Mouse (Mus musculus) MEL (cell line): Measurements from ENCODE around the gene Ddn. TPM values are rescaled to one million over a fixed set of nuclear protein-coding genes. Genes with fewer than 3 reads are reported as not detected.

ENCODE experiments used
- DNase-seq: peaks from one replicate; pipeline ENCODE4 v3.0.0; 2011; ENCODE audit warnings: low read depth, low spot score
- H3K27ac ChIP-seq: 2 replicates; pipeline ENCODE4 v1.5.1; 2012; ENCODE audit warnings: low read depth, mild to moderate bottlenecking, control low read depth, low read length, moderate library complexity; ENCODE audit not compliant: control insufficient read depth
- H3K27me3 ChIP-seq, 2 experiments: fragments of 150-350 bp in 1 of 2; sonication (generic) in 1 of 2; 2 replicates each; pipeline ENCODE4 v1.6.1; 2012; ENCODE audit warnings: low read length in 2 of 2, mild to moderate bottlenecking in 2 of 2, improper control_type of control experiment in 1 of 2, moderate library complexity in 1 of 2; ENCODE audit not compliant: insufficient read depth in 2 of 2, control insufficient read depth in 1 of 2
- H3K36me3 ChIP-seq, 2 experiments: 2 replicates each; pipeline ENCODE4 v1.6.1; 2012 to 2014; ENCODE audit warnings: low read length in 2 of 2, improper control_type of control experiment in 1 of 2, inconsistent platforms in 1 of 2, mild to moderate bottlenecking in 1 of 2; ENCODE audit not compliant: insufficient read depth in 2 of 2, control insufficient read depth in 1 of 2
- H3K4me1 ChIP-seq, 2 experiments: fragments of 150-350 bp in 1 of 2; sonication (generic) in 1 of 2; 2 replicates each; pipeline ENCODE4 v1.6.1; 2012; ENCODE audit warnings: low read length in 2 of 2, improper control_type of control experiment in 1 of 2, mild to moderate bottlenecking in 1 of 2; ENCODE audit not compliant: insufficient read depth in 2 of 2, control insufficient read depth in 1 of 2
- H3K4me3 ChIP-seq, 2 experiments: fragments of 150-350 bp in 1 of 2; sonication (generic) in 1 of 2; 2 replicates each; pipeline ENCODE4 v1.5.1; 2012; ENCODE audit warnings: low read depth in 2 of 2, low read length in 2 of 2, mild to moderate bottlenecking in 2 of 2, moderate library complexity in 2 of 2, control low read depth in 1 of 2, improper control_type of control experiment in 1 of 2; ENCODE audit not compliant: control insufficient read depth in 1 of 2, insufficient read depth in 1 of 2
- H3K79me2 ChIP-seq: 2 replicates; pipeline ENCODE4 v1.6.1; 2012; ENCODE audit warnings: mild to moderate bottlenecking, low read length, moderate library complexity; ENCODE audit not compliant: control insufficient read depth, poor library complexity, insufficient read depth
- H3K9ac ChIP-seq: 2 replicates; pipeline ENCODE4 v1.6.1; 2012; ENCODE audit warnings: low read depth, mild to moderate bottlenecking, control low read depth, low read length, moderate library complexity; ENCODE audit not compliant: control insufficient read depth, poor library complexity, severe bottlenecking
- H3K9me3 ChIP-seq: fragments of 150-350 bp; sonication (generic); replicated peaks from 2 replicates; pipeline ENCODE4 v1.6.1; 2012; ENCODE audit warnings: mild to moderate bottlenecking, low read length, improper control_type of control experiment, moderate library complexity; ENCODE audit not compliant: insufficient read depth
- CHD1 ChIP-seq: IDR thresholded peaks from 2 replicates; pipeline ENCODE4 v1.6.1; 2012; ENCODE audit warnings: low read depth, mild to moderate bottlenecking, inconsistent platforms, low read length, improper control_type of control experiment
- CHD2 ChIP-seq: IDR thresholded peaks from 2 replicates; pipeline ENCODE4 v1.6.1; 2011; ENCODE audit warnings: low read length, improper control_type of control experiment
- CTCF ChIP-seq, 3 experiments: IDR thresholded peaks in 2 of 3; conservative IDR thresholded peaks in 1 of 3; 2 replicates each; pipeline ENCODE4 v1.5.1; 2011 to 2012; ENCODE audit warnings: low read length in 3 of 3, low read depth in 2 of 3, mild to moderate bottlenecking in 2 of 3, improper control_type of control experiment in 1 of 3, inconsistent platforms in 1 of 3, mixed read lengths in 1 of 3, moderate library complexity in 1 of 3; ENCODE audit not compliant: control insufficient read depth in 1 of 3, insufficient read depth in 1 of 3, poor library complexity in 1 of 3, severe bottlenecking in 1 of 3
- E2F4 ChIP-seq: IDR thresholded peaks from 2 replicates; pipeline ENCODE4 v1.6.1; 2011; ENCODE audit warnings: low read depth, low read length, improper control_type of control experiment, borderline replicate concordance
- ELF1 ChIP-seq: IDR thresholded peaks from 2 replicates; pipeline ENCODE4 v1.6.1; 2014; ENCODE audit warnings: low read depth, mild to moderate bottlenecking, inconsistent platforms, low read length, improper control_type of control experiment, moderate library complexity
- EP300 ChIP-seq, 2 experiments: IDR thresholded peaks; 2 replicates each; pipeline ENCODE4 v1.6.1; 2011; ENCODE audit warnings: improper control_type of control experiment in 2 of 2, low read length in 2 of 2, low read depth in 1 of 2, mild to moderate bottlenecking in 1 of 2
- ETS1 ChIP-seq: IDR thresholded peaks from 2 replicates; pipeline ENCODE4 v1.6.1; 2012; ENCODE audit warnings: low read depth, mild to moderate bottlenecking, inconsistent platforms, low read length, improper control_type of control experiment, moderate library complexity
- KAT2A ChIP-seq: conservative IDR thresholded peaks from 2 replicates; pipeline ENCODE4 v1.6.1; 2012; ENCODE audit warnings: low read depth, low read length, improper control_type of control experiment, inconsistent platforms
- MAX ChIP-seq: IDR thresholded peaks from 2 replicates; pipeline ENCODE4 v1.6.1; 2011; ENCODE audit warnings: low read length, improper control_type of control experiment
- MAZ ChIP-seq: IDR thresholded peaks from 2 replicates; pipeline ENCODE4 v1.6.1; 2012; ENCODE audit warnings: low read depth, mild to moderate bottlenecking, inconsistent platforms, low read length, improper control_type of control experiment
- MEF2A ChIP-seq: IDR thresholded peaks from 2 replicates; pipeline ENCODE4 v1.6.1; 2014; ENCODE audit warnings: low read depth, mild to moderate bottlenecking, inconsistent platforms, low read length, improper control_type of control experiment; ENCODE audit not compliant: poor library complexity, insufficient replicate concordance, severe bottlenecking; ENCODE audit errors: extremely low read depth
- MXI1 ChIP-seq: IDR thresholded peaks from 2 replicates; pipeline ENCODE4 v1.6.1; 2011; ENCODE audit warnings: mild to moderate bottlenecking, low read depth, low read length, improper control_type of control experiment
- MYB ChIP-seq: IDR thresholded peaks from 2 replicates; pipeline ENCODE4 v1.6.1; 2011; ENCODE audit warnings: mild to moderate bottlenecking, low read depth, low read length, improper control_type of control experiment
- MYC ChIP-seq: IDR thresholded peaks from 2 replicates; pipeline ENCODE4 v1.6.1; 2011; ENCODE audit warnings: low read depth, mild to moderate bottlenecking, low read length, improper control_type of control experiment, moderate library complexity
- NELFE ChIP-seq: IDR thresholded peaks from 2 replicates; pipeline ENCODE4 v1.6.1; 2011; ENCODE audit warnings: low read depth, low read length, improper control_type of control experiment
- POLR2A ChIP-seq, 2 experiments: IDR thresholded peaks; 2 replicates each; pipeline ENCODE4 v1.6.1; 2011 to 2012; ENCODE audit warnings: low read length in 2 of 2, mild to moderate bottlenecking in 2 of 2, control low read depth in 1 of 2, improper control_type of control experiment in 1 of 2, low read depth in 1 of 2, moderate library complexity in 1 of 2; ENCODE audit not compliant: control insufficient read depth in 1 of 2, insufficient read depth in 1 of 2, poor library complexity in 1 of 2
- POLR2AphosphoS2 ChIP-seq: IDR thresholded peaks from 2 replicates; pipeline ENCODE4 v1.6.1; 2011; ENCODE audit warnings: low read length, improper control_type of control experiment
- POLR2AphosphoS5 ChIP-seq: IDR thresholded peaks from 2 replicates; pipeline ENCODE4 v1.6.1; 2012; ENCODE audit warnings: low read depth, borderline replicate concordance, mild to moderate bottlenecking, inconsistent platforms, low read length, moderate library complexity, mixed read lengths
- RAD21 ChIP-seq: IDR thresholded peaks from 2 replicates; pipeline ENCODE4 v1.6.1; 2011; ENCODE audit warnings: mild to moderate bottlenecking, low read depth, low read length, improper control_type of control experiment
- RCOR1 ChIP-seq: IDR thresholded peaks from 2 replicates; pipeline ENCODE4 v1.6.1; 2012; ENCODE audit warnings: low read depth, mild to moderate bottlenecking, inconsistent platforms, low read length, improper control_type of control experiment
- SIN3A ChIP-seq: IDR thresholded peaks from 2 replicates; pipeline ENCODE4 v1.6.1; 2012; ENCODE audit warnings: low read length, improper control_type of control experiment, inconsistent platforms
- SMC3 ChIP-seq: IDR thresholded peaks from 2 replicates; pipeline ENCODE4 v1.6.1; 2011; ENCODE audit warnings: low read depth, low read length, improper control_type of control experiment
- TAL1 ChIP-seq: IDR thresholded peaks from 2 replicates; pipeline ENCODE4 v1.6.1; 2012; ENCODE audit warnings: mild to moderate bottlenecking, inconsistent platforms, low read length, moderate library complexity, mixed read lengths
- TBP ChIP-seq: IDR thresholded peaks from 2 replicates; pipeline ENCODE4 v1.8.0; 2011; ENCODE audit warnings: low read depth, low read length, improper control_type of control experiment
- UBTF ChIP-seq: IDR thresholded peaks from 2 replicates; pipeline ENCODE4 v1.6.1; 2012; ENCODE audit warnings: low read depth, mild to moderate bottlenecking, inconsistent platforms, low read length, improper control_type of control experiment, moderate library complexity, borderline replicate concordance; ENCODE audit not compliant: insufficient read depth
- USF1 ChIP-seq: IDR thresholded peaks from 2 replicates; pipeline ENCODE4 v1.6.1; 2014; ENCODE audit warnings: low read depth, mild to moderate bottlenecking, inconsistent platforms, low read length, improper control_type of control experiment, moderate library complexity
- USF2 ChIP-seq, 2 experiments: IDR thresholded peaks; 2 replicates each; pipeline ENCODE4 v1.6.1; 2011 to 2012; ENCODE audit warnings: improper control_type of control experiment in 2 of 2, low read length in 2 of 2, borderline replicate concordance in 1 of 2, inconsistent platforms in 1 of 2, low read depth in 1 of 2, mild to moderate bottlenecking in 1 of 2; ENCODE audit not compliant: insufficient read depth in 1 of 2
- ZMIZ1 ChIP-seq: IDR thresholded peaks from 2 replicates; pipeline ENCODE4 v1.6.1; 2012; ENCODE audit warnings: low read depth, mild to moderate bottlenecking, inconsistent platforms, low read length, improper control_type of control experiment, moderate library complexity
- polyA plus RNA-seq, 2 experiments: library from polyadenylated mRNA; stranded (reverse) in 1 of 2; unstranded in 1 of 2; fragments of >175 nt in 1 of 2; fragments of >200 nt in 1 of 2; gene quantifications; 2 replicates each; pipeline versions ENCODE4 v1.2.1 to v1.2.4; 2012; ENCODE audit warnings: low replicate concordance in 2 of 2, low read depth in 1 of 2; ENCODE audit not compliant: insufficient read length in 2 of 2, insufficient read depth in 1 of 2, missing spikeins in 1 of 2
- total RNA-seq: library from RNA; depleted of rRNA; stranded (reverse); fragments of 300-350 nt; gene quantifications from 2 replicates; pipeline ENCODE4 v1.2.3, GENCODE M21; 2012

Gene Ddn
- total and polyA plus RNA-seq, 3 experiments: 4.0 to 4.2 TPM; not detected in 1

DNA sequence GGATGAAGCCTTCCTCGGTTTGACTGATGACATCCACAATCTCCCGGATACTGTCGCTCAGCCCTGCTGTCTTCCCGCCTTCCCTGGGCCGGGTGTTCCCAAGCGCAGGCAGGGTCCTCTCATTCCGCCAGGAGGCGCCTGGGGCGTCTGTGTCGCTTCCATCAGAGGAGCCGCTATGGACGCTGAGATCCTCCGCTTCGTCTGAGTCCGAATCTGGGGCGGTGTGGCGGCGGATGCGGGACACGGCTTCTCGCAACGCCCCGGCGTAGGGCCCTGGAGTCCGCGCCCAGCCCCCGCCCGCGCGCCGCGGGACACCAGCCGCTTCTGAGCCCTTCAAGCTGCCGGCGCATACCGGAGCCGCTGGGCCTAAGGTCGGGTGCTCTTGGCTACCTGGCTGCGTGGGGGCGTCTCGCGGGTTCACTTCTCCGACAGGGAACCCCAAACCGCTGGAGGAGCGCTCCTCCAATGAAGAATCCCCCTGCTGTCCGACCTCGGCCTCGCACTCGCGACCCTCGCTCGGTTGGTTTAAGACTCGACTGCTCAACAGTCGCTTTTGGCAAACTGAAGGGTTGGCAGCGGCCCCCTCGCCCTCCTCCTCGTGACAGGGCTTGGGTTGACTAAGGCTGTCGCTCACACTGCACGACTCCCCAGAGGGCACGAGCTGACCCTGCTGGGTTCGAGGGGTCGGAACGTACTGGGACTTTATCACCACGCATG is 3.8 kb downstream of the Ddn start:
- peak; percentile 66 for DNase-seq
- Histone ChIP-seq H3K4me3 (peak overlapping the region; percentile 58), H3K9ac (peak overlapping the region; percentile 85)

DNA sequence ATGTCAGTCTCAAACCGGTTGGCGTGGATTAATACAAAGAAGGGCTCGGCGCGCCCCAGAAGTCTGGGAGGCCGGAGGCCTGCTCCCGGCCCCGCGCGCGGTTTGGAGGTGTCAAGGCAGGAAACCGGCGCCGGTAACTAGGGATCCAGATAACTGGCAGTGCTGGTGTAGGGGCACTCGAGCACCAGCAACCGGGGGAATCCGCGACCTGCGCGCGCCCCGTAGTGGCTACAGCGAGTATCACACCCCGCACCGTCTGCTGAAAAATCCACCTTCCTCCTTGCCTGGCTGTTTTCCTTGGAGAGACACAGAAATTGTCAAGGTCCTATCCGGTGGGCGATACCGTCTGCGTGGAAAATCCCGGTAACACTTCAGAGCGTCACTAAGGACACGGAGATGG is 5.2 kb downstream of the Ddn start:
- DNase-seq: peak; percentile 91
- Histone ChIP-seq H3K9me3 (no peaks in the 10 kb centered on the region), H3K9ac (peak overlapping the region; percentile 67), H3K4me1 (peaks cover 2 to 12% of the 10 kb centered on the region in 2 experiments; a peak in 2 of 4 replicates), H3K79me2 (peaks cover 28% of the 10 kb centered on the region), H3K27ac (no peak overlapping the region), H3K4me3 (peak overlapping the region in 1 of 2 experiments; percentile 38; a peak in 2 of 4 replicates), H3K36me3 (peaks cover 0 to 8% of the 10 kb centered on the region in 2 experiments; a peak in 2 of 4 replicates), H3K27me3 (no peaks in the 10 kb centered on the region)
- TF ChIP-seq RAD21: peak; percentile 90
- TF ChIP-seq CTCF (IDR thresholded peaks at IDR 0.05 in 2 of 3, conservative IDR thresholded peaks at IDR 0.05 in 1 of 3; ENCODE audit: control insufficient read depth in 1 of 3, insufficient read depth in 1 of 3, low read depth in 2 of 3, low read length in 3 of 3, poor library complexity in 1 of 3, severe bottlenecking in 1 of 3): peak; percentile 89 to 95 (median 94)
- no peak for TF ChIP-seq POLR2A (IDR thresholded peaks at IDR 0.05; ENCODE audit: control insufficient read depth in 1 of 2, insufficient read depth in 1 of 2, low read depth in 1 of 2, low read length in 2 of 2, poor library complexity in 1 of 2)
- TF ChIP-seq MAZ: peak; percentile 76; the same call in 1 of the 2 replicates
- TF ChIP-seq ELF1: peak; percentile 62
- TF ChIP-seq UBTF: no peak
- no peak for TF ChIP-seq CHD1
- no peak for TF ChIP-seq TBP
- TF ChIP-seq CHD2: no peak
- no peak for TF ChIP-seq POLR2AphosphoS5
- peak; percentile 74 for TF ChIP-seq MXI1
- TF ChIP-seq ZMIZ1: no peak
- no peak for TF ChIP-seq USF2 (IDR thresholded peaks at IDR 0.05; ENCODE audit: borderline replicate concordance in 1 of 2, insufficient read depth in 1 of 2, low read depth in 1 of 2, low read length in 2 of 2)
- TF ChIP-seq NELFE: no peak
- no peak for TF ChIP-seq MEF2A
- TF ChIP-seq USF1: no peak
- TF ChIP-seq MYB: no peak
- no peak for TF ChIP-seq EP300 (IDR thresholded peaks at IDR 0.05; ENCODE audit: low read depth in 1 of 2, low read length in 2 of 2)
- TF ChIP-seq MAX: peak; percentile 77
- no peak for TF ChIP-seq RCOR1
- TF ChIP-seq KAT2A: no peak
- 0 out of 2 replicates have a peak, but pooled peaks have one; percentile 33 for TF ChIP-seq MYC
- 0 out of 2 replicates have a peak, but pooled peaks have one; percentile 33 for TF ChIP-seq ETS1

More for the DNA sequence above, 3.8 kb downstream of the Ddn start:
- Histone ChIP-seq H3K9me3 (no peaks in the 10 kb centered on the region), H3K4me1 (peaks cover 2 to 12% of the 10 kb centered on the region in 2 experiments; a peak in 2 of 4 replicates), H3K36me3 (peaks cover 0 to 8% of the 10 kb centered on the region in 2 experiments; a peak in 2 of 4 replicates), H3K79me2 (peaks cover 28% of the 10 kb centered on the region), H3K27me3 (no peaks in the 10 kb centered on the region), H3K27ac (peak overlapping the region; percentile 73)
- TF ChIP-seq E2F4: no peak
- TF ChIP-seq MAX: no peak
- TF ChIP-seq NELFE: peak; percentile 15; the same call in 1 of the 2 replicates
- 0 out of 2 replicates have a peak, but pooled peaks have one; percentile 18 for TF ChIP-seq POLR2AphosphoS2
- peak in 2 of 3 experiments; percentile 44 to 53; a peak in 5 of 6 replicates for TF ChIP-seq CTCF (IDR thresholded peaks at IDR 0.05 in 2 of 3, conservative IDR thresholded peaks at IDR 0.05 in 1 of 3; ENCODE audit: control insufficient read depth in 1 of 3, insufficient read depth in 1 of 3, low read depth in 2 of 3, low read length in 3 of 3, poor library complexity in 1 of 3, severe bottlenecking in 1 of 3)
- TF ChIP-seq POLR2A (IDR thresholded peaks at IDR 0.05; ENCODE audit: control insufficient read depth in 1 of 2, insufficient read depth in 1 of 2, low read depth in 1 of 2, low read length in 2 of 2, poor library complexity in 1 of 2): peak in 1 of 2 experiments; percentile 48; a peak in 1 of 4 replicates
- TF ChIP-seq TAL1: no peak
- TF ChIP-seq USF1: no peak
- no peak for TF ChIP-seq RCOR1
- TF ChIP-seq TBP: 0 out of 2 replicates have a peak, but pooled peaks have one; percentile 47
- peak; percentile 26; the same call in 1 of the 2 replicates for TF ChIP-seq MEF2A
- peak; percentile 19 for TF ChIP-seq SMC3
- 0 out of 2 replicates have a peak, but pooled peaks have one; percentile 19 for TF ChIP-seq SIN3A
- no peak for TF ChIP-seq CHD2
